Mouse (Mus musculus) C2C12 (cell line): ENCODE measurements around the gene Defb25. TPM values are rescaled to one million over a fixed set of nuclear protein-coding genes. Genes with fewer than 3 reads are reported as not detected.

Source experiments
- H3K27me3 ChIP-seq: one replicate; pipeline ENCODE4 v1.6.1; 2011; ENCODE audit not compliant: control insufficient read depth, insufficient read depth, insufficient read length
- H3K36me3 ChIP-seq: one replicate; pipeline ENCODE4 v1.6.1; 2011; ENCODE audit not compliant: control insufficient read depth, insufficient read depth
- H3K4me3 ChIP-seq: one replicate; pipeline ENCODE4 v1.5.1; 2011; ENCODE audit warnings: mild to moderate bottlenecking, control low read depth; ENCODE audit not compliant: poor library complexity, insufficient read depth, severe bottlenecking
- H3K79me2 ChIP-seq: one replicate; pipeline ENCODE4 v1.6.1; 2011; ENCODE audit not compliant: control insufficient read depth, insufficient read depth
- H3K79me3 ChIP-seq: one replicate; pipeline ENCODE4 v1.6.1; 2011; ENCODE audit warnings: low read depth, control low read depth
- H3ac ChIP-seq: one replicate; pipeline ENCODE3; 2011; ENCODE audit warnings: low read depth; ENCODE audit not compliant: control insufficient read depth, insufficient read length
- CEBPB ChIP-seq: IDR thresholded peaks from one replicate; pipeline ENCODE4 v1.6.1; 2011; ENCODE audit warnings: low read depth, mild to moderate bottlenecking, control low read depth, moderate library complexity
- CTCF ChIP-seq: IDR thresholded peaks from one replicate; pipeline ENCODE4 v1.5.1; 2011; ENCODE audit not compliant: control insufficient read depth, insufficient read depth, insufficient read length
- FOSL1 ChIP-seq: IDR thresholded peaks from one replicate; pipeline ENCODE4 v1.8.0; 2011; ENCODE audit warnings: mild to moderate bottlenecking, low read length; ENCODE audit not compliant: poor library complexity, insufficient read depth, severe bottlenecking
- MAX ChIP-seq: IDR thresholded peaks from one replicate; pipeline ENCODE4 v1.6.1; 2011; ENCODE audit warnings: mild to moderate bottlenecking, control low read depth
- MYOD1 ChIP-seq: IDR thresholded peaks from one replicate; pipeline ENCODE4 v1.6.1; 2011; ENCODE audit warnings: low read depth; ENCODE audit not compliant: control insufficient read depth, insufficient read length
- MYOG ChIP-seq: IDR thresholded peaks from one replicate; pipeline ENCODE4 v1.6.1; 2011; ENCODE audit not compliant: control insufficient read depth, insufficient read length; ENCODE audit errors: extremely low read depth
- USF1 ChIP-seq: IDR thresholded peaks from one replicate; pipeline ENCODE4 v1.6.1; 2011; ENCODE audit warnings: low read depth, mild to moderate bottlenecking, control low read depth, moderate library complexity
- polyA plus RNA-seq: library from polyadenylated mRNA; unstranded; fragments of >200 nt; fragmentation: generic; extraction: Trizol; gene quantifications from one replicate; pipeline ENCODE4 v1.2.1, GENCODE M21; 2012; ENCODE audit warnings: missing spikeins

The Defb25 gene
- polyA plus RNA-seq, 1 experiment: 3.6 TPM

DNA sequence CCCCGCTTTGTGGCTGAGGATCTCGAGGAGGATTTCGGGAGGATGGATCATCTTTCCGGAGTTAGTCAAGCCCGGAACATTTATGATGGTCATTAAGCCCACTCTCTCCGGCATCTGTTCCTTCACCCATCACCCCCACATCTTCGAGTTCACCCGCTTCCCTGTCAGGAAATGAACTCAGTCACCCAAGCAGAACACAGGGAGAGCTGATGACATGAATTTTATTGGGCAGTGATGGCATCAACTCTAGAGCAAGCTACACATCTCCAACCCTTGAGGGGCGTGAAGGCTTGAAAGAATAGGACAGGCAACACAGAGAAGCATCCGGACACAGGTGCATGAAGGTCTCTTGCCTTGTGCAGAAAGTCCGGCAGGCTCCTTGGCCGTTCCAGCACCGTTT lies 702 bp downstream of the Defb25 start:
- Histone ChIP-seq H3K36me3 (no peaks in the 10 kb centered on the region), H3K27me3 (no peaks in the 10 kb centered on the region), H3K4me3 (no peak overlapping the region), H3K79me3 (no peaks in the 10 kb centered on the region), H3ac (no peak overlapping the region), H3K79me2 (peaks cover 5% of the 10 kb centered on the region)
- TF ChIP-seq USF1 (no peak), CEBPB (no peak), MAX (no peak), MYOD1 (no peak), FOSL1 (no peak), CTCF (no peak), MYOG (no peak)

- no peaks in the 10 kb centered on the region for H3K27me3 ChIP-seq
- H3K4me3 ChIP-seq: no peak overlapping the region
- H3K36me3 ChIP-seq: no peaks in the 10 kb centered on the region
- H3K79me3 ChIP-seq: no peaks in the 10 kb centered on the region
- H3K79me2 ChIP-seq: no peaks in the 10 kb centered on the region
- H3ac ChIP-seq: no peak overlapping the region
- TF ChIP-seq MYOD1 (peak; percentile 80), CEBPB (no peak)
These were observed 2.3 kb downstream of the Defb25 start for GRCm38 (mm10) chr2:152620367-152621134.

DNA sequence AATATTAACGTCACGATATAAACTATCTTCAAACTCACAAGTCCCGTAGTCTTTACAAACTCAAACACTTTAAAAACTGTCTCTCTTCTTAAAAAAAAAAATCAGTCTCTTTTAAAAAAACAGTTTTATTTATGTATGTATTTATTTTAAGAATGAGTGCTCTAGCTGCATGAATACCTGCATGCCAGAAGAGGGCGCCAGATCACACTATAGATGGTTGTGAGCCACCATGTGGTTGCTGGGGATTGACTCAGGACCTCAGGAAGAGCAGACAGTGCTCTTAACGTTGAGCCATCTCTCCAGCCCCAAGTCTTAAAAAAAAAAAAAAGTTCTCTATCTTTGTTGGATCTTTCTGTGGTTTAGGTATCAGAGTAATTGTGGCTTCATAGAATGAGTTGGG lies 5.5 kb downstream of the Defb25 start:
- Histone ChIP-seq H3K79me3 (no peaks in the 10 kb centered on the region), H3K4me3 (no peak overlapping the region), H3ac (no peak overlapping the region), H3K27me3 (no peaks in the 10 kb centered on the region), H3K79me2 (no peaks in the 10 kb centered on the region), H3K36me3 (no peaks in the 10 kb centered on the region)
- TF ChIP-seq USF1 (no peak), MYOD1 (no peak), CTCF (no peak), MAX (peak; percentile 28), FOSL1 (no peak)

GRCm38 (mm10) chr2:152616470-152616869 lies 6.4 kb downstream of the Defb25 start:
- TF ChIP-seq MYOG: no peak
- no peak for TF ChIP-seq MAX
- TF ChIP-seq FOSL1: no peak
- TF ChIP-seq CEBPB: no peak
- no peak for TF ChIP-seq MYOD1
- TF ChIP-seq USF1: no peak
- TF ChIP-seq CTCF: no peak
- Histone ChIP-seq H3K36me3 (no peaks in the 10 kb centered on the region), H3K27me3 (no peaks in the 10 kb centered on the region), H3K79me3 (no peaks in the 10 kb centered on the region), H3K4me3 (no peak overlapping the region), H3K79me2 (no peaks in the 10 kb centered on the region), H3ac (no peak overlapping the region)

DNA sequence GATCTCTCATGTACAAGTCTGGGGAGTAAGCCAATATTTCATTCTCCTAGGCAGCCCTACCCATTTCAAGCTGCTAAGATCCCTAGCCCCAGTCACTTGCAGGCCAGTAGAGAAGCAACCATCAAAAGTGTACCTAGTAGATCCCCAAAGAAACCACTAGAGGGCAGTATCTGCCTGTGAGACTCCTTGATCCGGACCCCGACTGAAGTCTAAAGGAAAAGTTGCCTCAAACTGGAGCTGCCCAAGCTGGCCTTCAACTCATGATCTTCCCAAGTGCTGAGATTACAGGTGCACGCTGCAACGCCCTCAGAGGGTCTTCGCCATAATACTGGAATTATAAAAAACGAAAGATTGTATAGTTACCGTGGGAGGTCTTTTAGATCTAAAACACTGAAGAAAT lies 7.3 kb downstream of the Defb25 start:
- no peaks in the 10 kb centered on the region for H3K36me3 ChIP-seq
- H3K4me3 ChIP-seq: no peak overlapping the region
- H3K27me3 ChIP-seq: no peaks in the 10 kb centered on the region
- no peaks in the 10 kb centered on the region for H3K79me2 ChIP-seq
- no peak overlapping the region for H3ac ChIP-seq
- TF ChIP-seq MYOG: no peak
- TF ChIP-seq MAX: no peak
- TF ChIP-seq CTCF: no peak
- no peak for TF ChIP-seq USF1
- TF ChIP-seq MYOD1: no peak
- no peak for TF ChIP-seq FOSL1
- TF ChIP-seq CEBPB: no peak
- H3K79me3 ChIP-seq: no peaks in the 10 kb centered on the region

- H3K27me3 ChIP-seq: peaks cover 3% of the 10 kb centered on the region
- no peak overlapping the region for H3K4me3 ChIP-seq
- no peaks in the 10 kb centered on the region for H3K79me3 ChIP-seq
- TF ChIP-seq CEBPB: no peak
- TF ChIP-seq FOSL1: no peak
- TF ChIP-seq MAX: no peak
- no peak for TF ChIP-seq MYOG
- TF ChIP-seq USF1: no peak
- no peak for TF ChIP-seq CTCF
- TF ChIP-seq MYOD1: no peak
- no peak overlapping the region for H3ac ChIP-seq
- no peaks in the 10 kb centered on the region for H3K79me2 ChIP-seq
- no peaks in the 10 kb centered on the region for H3K36me3 ChIP-seq
These were observed 10.7 kb downstream of the Defb25 start for GRCm38 (mm10) chr2:152612193-152612592.
